Mouse (Mus musculus) neutrophil, adult 5-6 weeks (primary cell): ENCODE data around the gene Gmfg. TPM values are rescaled to one million over a fixed set of nuclear protein-coding genes. Genes with fewer than 3 reads are reported as not detected.

Experiments
- ATAC-seq: fragments of 151-379, 151-347 bp; 2 replicates; pipeline ENCODE4 v1.8.0; 2017; ENCODE audit warnings: mild to moderate bottlenecking, moderate TSS enrichment; ENCODE audit not compliant: insufficient number of reproducible peaks, poor library complexity, low FRiP score, severe bottlenecking; ENCODE audit errors: extremely low read depth
- total RNA-seq: library from RNA; stranded (forward); fragments of 200-1000 nt; gene quantifications from 2 replicates; pipeline ENCODE4 v1.2.3, GENCODE M21; 2017

Gmfg gene
- total RNA-seq, 1 experiment from 2014 or later: 1,024 TPM

- ATAC-seq: no peak
Measured at GRCm38 (mm10) chr7:28466721-28467212, 29.5 kb downstream of the Gmfg start.

GRCm38 (mm10) chr7:28467213-28467751 lies 30.0 kb downstream of the Gmfg start:
- no peak for ATAC-seq

GRCm38 (mm10) chr7:28476191-28476590 lies 38.9 kb downstream of the Gmfg start:
- no peak for ATAC-seq

- ATAC-seq: peak; percentile 6; the same call in 1 of the 2 replicates
Measured at GRCm38 (mm10) chr7:28477363-28477762, 40.1 kb downstream of the Gmfg start.

GRCm38 (mm10) chr7:28478854-28479253 lies 41.6 kb downstream of the Gmfg start:
- no peak for ATAC-seq

GRCm38 (mm10) chr7:28482854-28483253 lies 45.6 kb downstream of the Gmfg start:
- no peak for ATAC-seq

GRCm38 (mm10) chr7:28484192-28484591 lies 46.9 kb downstream of the Gmfg start:
- ATAC-seq: no peak

- ATAC-seq: no peak
Measured at GRCm38 (mm10) chr7:28488030-28488491, 50.8 kb downstream of the Gmfg start.

GRCm38 (mm10) chr7:28490410-28490809 lies 53.2 kb downstream of the Gmfg start:
- ATAC-seq: peak; percentile 63; the same call in 1 of the 2 replicates

- no peak for ATAC-seq
Measured at GRCm38 (mm10) chr7:28490903-28491302, 53.7 kb downstream of the Gmfg start.

GRCm38 (mm10) chr7:28492310-28492709 lies 55.1 kb downstream of the Gmfg start:
- ATAC-seq: no peak

GRCm38 (mm10) chr7:28495426-28495825 lies 58.2 kb downstream of the Gmfg start:
- ATAC-seq: no peak

Other genes starting within 250 kb of the Gmfg start
- gene Eid2, start 169.6 kb upstream of the Gmfg start, total RNA-seq: 1.2 TPM in 1 of 2 replicates, not detected in the other
- 5.0 and 5.9 TPM in 2 replicates for gene Eid2b, start 159.7 kb upstream of the Gmfg start, total RNA-seq
- not detected in 2 replicates for gene Selenov, start 146.3 kb upstream of the Gmfg start, total RNA-seq
- gene Dll3, start 135.2 kb upstream of the Gmfg start, total RNA-seq: 0.12 and 0.47 TPM in 2 replicates
- 8.5 and 10.0 TPM in 2 replicates for gene Timm50, start 125.4 kb upstream of the Gmfg start, total RNA-seq
- gene Supt5, start 98.7 kb upstream of the Gmfg start, total RNA-seq: 118 and 126 TPM in 2 replicates
- 700 and 800 TPM in 2 replicates for gene Rps16, start 86.8 kb upstream of the Gmfg start, total RNA-seq
- 32.6 and 39.7 TPM in 2 replicates for gene Plekhg2, start 64.8 kb upstream of the Gmfg start, total RNA-seq
- 496 and 563 TPM in 2 replicates for gene Zfp36, start 57.2 kb upstream of the Gmfg start, total RNA-seq
- gene Med29, start 44.7 kb upstream of the Gmfg start, total RNA-seq: 9.1 and 9.8 TPM in 2 replicates
- gene Paf1, start 44.5 kb upstream of the Gmfg start, total RNA-seq: 218 and 230 TPM in 2 replicates
- gene Lrfn1, start 14.5 kb downstream of the Gmfg start, total RNA-seq: 0.37 and 0.47 TPM in 2 replicates
- gene Ifnl2, start 73.0 kb downstream of the Gmfg start, total RNA-seq: not detected in 2 replicates
- gene Ifnl3, start 85.4 kb downstream of the Gmfg start, total RNA-seq: not detected in 2 replicates
- not detected in 2 replicates for gene Sycn, start 103.4 kb downstream of the Gmfg start, total RNA-seq
- gene Nccrp1, start 109.8 kb downstream of the Gmfg start, total RNA-seq: 0.49 and 0.70 TPM in 2 replicates
- 15.2 and 16.8 TPM in 2 replicates for gene Samd4b, start 160.7 kb downstream of the Gmfg start, total RNA-seq
- 6.6 and 8.8 TPM in 2 replicates for gene Pak4, start 160.7 kb downstream of the Gmfg start, total RNA-seq
- not detected in 2 replicates for gene Acp7, start 193.9 kb downstream of the Gmfg start, total RNA-seq